Mouse (Mus musculus): ENCODE data around the gene Ywhah. TPM values are rescaled to one million over a fixed set of nuclear protein-coding genes. Genes with fewer than 3 reads are reported as not detected.

Ywhah gene
- polyA plus RNA-seq, 1 experiment from 2014 or later: 318 TPM

DNA sequence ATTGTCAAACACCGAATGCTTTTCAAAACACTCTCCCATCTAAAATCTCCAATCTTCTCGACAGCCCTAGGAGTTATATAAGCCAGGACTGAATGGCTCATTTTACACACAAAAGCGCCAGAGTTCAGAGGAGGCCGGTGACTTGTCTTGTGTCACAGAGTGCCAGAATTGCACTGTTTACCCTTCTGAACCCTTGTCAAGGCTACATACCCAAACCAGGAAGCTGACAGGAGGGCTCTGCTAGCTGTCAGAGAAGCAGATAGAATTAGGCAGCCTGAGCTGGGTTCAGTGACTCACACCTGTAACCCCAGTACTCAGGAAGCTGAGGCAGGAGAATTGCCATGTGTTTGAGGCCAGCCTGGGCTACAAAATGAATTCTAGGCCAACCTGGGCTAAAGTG, 11.2 kb upstream of the Ywhah start:
- Histone ChIP-seq H3K9ac (ENCODE audit: low read depth, low read length) (no peak overlapping the region), H3K27ac (ENCODE audit: low read depth, low read length) (no peak overlapping the region), H3K36me3 (ENCODE audit: control insufficient read depth, insufficient read depth, low read length) (no peaks in the 10 kb centered on the region), H3K4me3 (ENCODE audit: low read length) (no peak overlapping the region), H3K9me3 (ENCODE audit: control insufficient read depth, low read length) (no peaks in the 10 kb centered on the region; the same call in 1 of the 2 replicates), H3K4me2 (replicated peaks; ENCODE audit: low read depth, low read length) (no peak overlapping the region), H3K27me3 (ENCODE audit: control insufficient read depth, insufficient read depth, low read length) (no peaks in the 10 kb centered on the region), H3K4me1 (ENCODE audit: control insufficient read depth, insufficient read depth, low read length) (peaks cover 5% of the 10 kb centered on the region; the same call in 1 of the 2 replicates)
- ATAC-seq (ENCODE audit: low FRiP score, low TSS enrichment): no peak
- WGBS: 53% methylated on average over 4 of the region's 4 CpGs

GRCm38 (mm10) chr5:33009301-33009700, 9.3 kb upstream of the Ywhah start:
- no peaks in the 10 kb centered on the region for H3K9me3 ChIP-seq (ENCODE audit: control insufficient read depth, low read length)
- H3K27me3 ChIP-seq (ENCODE audit: control insufficient read depth, insufficient read depth, low read length): no peaks in the 10 kb centered on the region
- H3K4me1 ChIP-seq (ENCODE audit: control insufficient read depth, insufficient read depth, low read length): peaks cover 5% of the 10 kb centered on the region; the same call in 1 of the 2 replicates
- H3K4me3 ChIP-seq (ENCODE audit: low read length): no peak overlapping the region
- no peak for ATAC-seq (ENCODE audit: low FRiP score, low TSS enrichment)
- no peaks in the 10 kb centered on the region for H3K36me3 ChIP-seq (ENCODE audit: control insufficient read depth, insufficient read depth, low read length)
- H3K9ac ChIP-seq (ENCODE audit: low read depth, low read length): no peak overlapping the region
- H3K4me2 ChIP-seq (replicated peaks; ENCODE audit: low read depth, low read length): no peak overlapping the region
- WGBS: 64% methylated on average over 2 of the region's 2 CpGs
- no peak overlapping the region for H3K27ac ChIP-seq (ENCODE audit: low read depth, low read length)

GRCm38 (mm10) chr5:33009818-33010812, 8.5 kb upstream of the Ywhah start:
- H3K9ac ChIP-seq (ENCODE audit: low read depth, low read length): no peak overlapping the region
- H3K4me3 ChIP-seq (ENCODE audit: low read length): no peak overlapping the region
- H3K4me1 ChIP-seq (ENCODE audit: control insufficient read depth, insufficient read depth, low read length): peaks cover 5% of the 10 kb centered on the region; the same call in 1 of the 2 replicates
- ATAC-seq (ENCODE audit: low FRiP score, low TSS enrichment): no peak
- H3K27me3 ChIP-seq (ENCODE audit: control insufficient read depth, insufficient read depth, low read length): no peaks in the 10 kb centered on the region
- no peaks in the 10 kb centered on the region for H3K36me3 ChIP-seq (ENCODE audit: control insufficient read depth, insufficient read depth, low read length)
- 64% methylated on average over 14 of the region's 14 CpGs for WGBS
- H3K4me2 ChIP-seq (replicated peaks; ENCODE audit: low read depth, low read length): no peak overlapping the region
- H3K9me3 ChIP-seq (ENCODE audit: control insufficient read depth, low read length): no peaks in the 10 kb centered on the region
- no peak overlapping the region for H3K27ac ChIP-seq (ENCODE audit: low read depth, low read length)

- 52% methylated on average over 15 of the region's 15 CpGs for WGBS
- Histone ChIP-seq H3K9me3 (ENCODE audit: control insufficient read depth, low read length) (no peaks in the 10 kb centered on the region), H3K9ac (ENCODE audit: low read depth, low read length) (no peak overlapping the region), H3K4me2 (replicated peaks; ENCODE audit: low read depth, low read length) (no peak overlapping the region), H3K27ac (ENCODE audit: low read depth, low read length) (no peak overlapping the region; the same call in 1 of the 2 replicates), H3K36me3 (ENCODE audit: control insufficient read depth, insufficient read depth, low read length) (no peaks in the 10 kb centered on the region), H3K4me1 (ENCODE audit: control insufficient read depth, insufficient read depth, low read length) (peaks cover 5% of the 10 kb centered on the region; the same call in 1 of the 2 replicates), H3K27me3 (ENCODE audit: control insufficient read depth, insufficient read depth, low read length) (no peaks in the 10 kb centered on the region), H3K4me3 (ENCODE audit: low read length) (no peak overlapping the region)
- ATAC-seq (ENCODE audit: low FRiP score, low TSS enrichment): 0 out of 2 replicates have a peak, but pooled peaks have one; percentile 44
Measured at GRCm38 (mm10) chr5:33011132-33012106, 7.2 kb upstream of the Ywhah start.

DNA sequence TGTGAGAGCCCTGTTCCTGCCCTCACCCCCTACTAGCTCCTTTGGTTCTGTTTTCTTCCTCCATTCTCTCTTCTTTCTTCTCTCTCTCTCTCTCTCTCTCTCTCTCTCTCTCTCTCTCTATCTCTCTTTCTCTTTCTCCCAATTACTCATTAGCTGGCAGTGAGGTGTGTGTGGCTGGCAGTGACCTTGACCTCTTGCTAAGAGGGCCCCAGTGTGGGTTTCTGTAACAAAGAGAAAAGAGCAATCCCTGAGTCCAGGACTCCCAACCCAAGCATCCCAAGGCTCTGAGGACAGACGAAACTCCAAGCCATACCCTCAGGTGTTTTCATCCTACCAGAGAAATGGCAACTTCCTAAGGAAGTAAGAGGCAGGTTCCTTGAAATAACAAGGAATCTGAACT, 4.5 kb upstream of the Ywhah start:
- WGBS: 71% methylated on average over 1 of the region's 1 CpGs
- Histone ChIP-seq H3K27me3 (ENCODE audit: control insufficient read depth, insufficient read depth, low read length) (no peaks in the 10 kb centered on the region), H3K4me2 (replicated peaks; ENCODE audit: low read depth, low read length) (no peak overlapping the region), H3K4me1 (ENCODE audit: control insufficient read depth, insufficient read depth, low read length) (peaks cover 5% of the 10 kb centered on the region; the same call in 1 of the 2 replicates), H3K36me3 (ENCODE audit: control insufficient read depth, insufficient read depth, low read length) (no peaks in the 10 kb centered on the region), H3K4me3 (ENCODE audit: low read length) (no peak overlapping the region), H3K9me3 (ENCODE audit: control insufficient read depth, low read length) (no peaks in the 10 kb centered on the region), H3K27ac (ENCODE audit: low read depth, low read length) (no peak overlapping the region), H3K9ac (ENCODE audit: low read depth, low read length) (no peak overlapping the region)
- no peak for ATAC-seq (ENCODE audit: low FRiP score, low TSS enrichment)

GRCm38 (mm10) chr5:33015579-33015978, 3.0 kb upstream of the Ywhah start:
- no peaks in the 10 kb centered on the region for H3K27me3 ChIP-seq (ENCODE audit: control insufficient read depth, insufficient read depth, low read length)
- H3K9me3 ChIP-seq (ENCODE audit: control insufficient read depth, low read length): no peaks in the 10 kb centered on the region
- no peak overlapping the region for H3K4me3 ChIP-seq (ENCODE audit: low read length)
- H3K27ac ChIP-seq (ENCODE audit: low read depth, low read length): no peak overlapping the region
- WGBS: 70% methylated on average over 5 of the region's 5 CpGs
- H3K4me1 ChIP-seq (ENCODE audit: control insufficient read depth, insufficient read depth, low read length): peaks cover 15% of the 10 kb centered on the region
- H3K9ac ChIP-seq (ENCODE audit: low read depth, low read length): no peak overlapping the region
- ATAC-seq (ENCODE audit: low FRiP score, low TSS enrichment): no peak
- 0 out of 2 replicates have a peak, but pooled peaks cover 1% of the 10 kb centered on the region for H3K36me3 ChIP-seq (ENCODE audit: control insufficient read depth, insufficient read depth, low read length)
- H3K4me2 ChIP-seq (replicated peaks; ENCODE audit: low read depth, low read length): no peak overlapping the region

GRCm38 (mm10) chr5:33018189-33018560, 441 bp upstream of the Ywhah start:
- Histone ChIP-seq H3K27ac (ENCODE audit: low read depth, low read length) (peak overlapping the region; percentile 100), H3K4me1 (ENCODE audit: control insufficient read depth, insufficient read depth, low read length) (peaks cover 11% of the 10 kb centered on the region), H3K9me3 (ENCODE audit: control insufficient read depth, low read length) (no peaks in the 10 kb centered on the region), H3K4me3 (ENCODE audit: low read length) (peak overlapping the region; percentile 88), H3K36me3 (ENCODE audit: control insufficient read depth, insufficient read depth, low read length) (peaks cover 14% of the 10 kb centered on the region), H3K27me3 (ENCODE audit: control insufficient read depth, insufficient read depth, low read length) (no peaks in the 10 kb centered on the region), H3K9ac (ENCODE audit: low read depth, low read length) (peak overlapping the region; percentile 97), H3K4me2 (replicated peaks; ENCODE audit: low read depth, low read length) (peak overlapping the region; percentile 81)
- peak; percentile 67 for ATAC-seq (ENCODE audit: low FRiP score, low TSS enrichment)
- 3% methylated on average over 15 of the region's 15 CpGs for WGBS

- H3K36me3 ChIP-seq (ENCODE audit: control insufficient read depth, insufficient read depth, low read length): peaks cover 22% of the 10 kb centered on the region
- ATAC-seq (ENCODE audit: low FRiP score, low TSS enrichment): no peak
- peak overlapping the region; percentile 62 for H3K4me2 ChIP-seq (replicated peaks; ENCODE audit: low read depth, low read length)
- peak overlapping the region; percentile 97 for H3K9ac ChIP-seq (ENCODE audit: low read depth, low read length)
- 0% methylated on average over 12 of the region's 12 CpGs for WGBS
- H3K4me1 ChIP-seq (ENCODE audit: control insufficient read depth, insufficient read depth, low read length): peaks cover 17% of the 10 kb centered on the region
- no peaks in the 10 kb centered on the region for H3K27me3 ChIP-seq (ENCODE audit: control insufficient read depth, insufficient read depth, low read length)
- peak overlapping the region; percentile 100 for H3K27ac ChIP-seq (ENCODE audit: low read depth, low read length)
- H3K9me3 ChIP-seq (ENCODE audit: control insufficient read depth, low read length): no peaks in the 10 kb centered on the region
- peak overlapping the region; percentile 88 for H3K4me3 ChIP-seq (ENCODE audit: low read length)
Measured at GRCm38 (mm10) chr5:33019426-33019821, 808 bp downstream of the Ywhah start.
